Mouse (Mus musculus): Measurements from ENCODE around the gene Fgf23. TPM values are rescaled to one million over a fixed set of nuclear protein-coding genes. Genes with fewer than 3 reads are reported as not detected.

Gene Fgf23
- polyA plus RNA-seq, 1 experiment from 2014 or later = not detected

- DNase-seq (ENCODE audit: low spot score) (no peak), ATAC-seq (ENCODE audit: low FRiP score, low TSS enrichment) (no peak)
- no peaks in the 10 kb centered on the region for H3K9me3 ChIP-seq (ENCODE audit: control insufficient read depth, low read length)
- H3K4me1 ChIP-seq (replicated peaks; ENCODE audit: control insufficient read depth, insufficient read depth) = no peaks in the 10 kb centered on the region
- H3K27ac ChIP-seq (replicated peaks) = no peak overlapping the region
- H3K36me3 ChIP-seq (ENCODE audit: control insufficient read depth, insufficient read depth, low read length) = no peaks in the 10 kb centered on the region
- no peaks in the 10 kb centered on the region for H3K27me3 ChIP-seq (ENCODE audit: control insufficient read depth, insufficient read depth, low read length)
- TF ChIP-seq CTCF (IDR thresholded peaks at IDR 0.05; ENCODE audit: low read depth) (no peak), EP300 (optimal IDR thresholded peaks at IDR 0.05) (no peak)
- H3K4me2 ChIP-seq (replicated peaks; ENCODE audit: low read depth) = no peak overlapping the region
- no peak overlapping the region for H3K4me3 ChIP-seq (ENCODE audit: low read depth, low read length)
- no peak overlapping the region for H3K9ac ChIP-seq (ENCODE audit: low read length)
These were observed 34.7 kb downstream of the Fgf23 start for GRCm38 (mm10) chr6:127107413-127107812.

- DNase-seq (ENCODE audit: low spot score) (peak; percentile 27), ATAC-seq (ENCODE audit: low FRiP score, low TSS enrichment) (no peak)
- H3K4me3 ChIP-seq (ENCODE audit: low read depth, low read length) = peak overlapping the region; percentile 62
- H3K9ac ChIP-seq (ENCODE audit: low read length) = peak overlapping the region; percentile 58; the same call in 1 of the 2 replicates
- no peaks in the 10 kb centered on the region for H3K36me3 ChIP-seq (ENCODE audit: control insufficient read depth, insufficient read depth, low read length)
- no peak for TF ChIP-seq EP300 (optimal IDR thresholded peaks at IDR 0.05)
- no peak for TF ChIP-seq CTCF (IDR thresholded peaks at IDR 0.05; ENCODE audit: low read depth)
- 22% methylated on average over 20 of the region's 20 CpGs for WGBS
- no peaks in the 10 kb centered on the region for H3K9me3 ChIP-seq (ENCODE audit: control insufficient read depth, low read length)
- no peaks in the 10 kb centered on the region for H3K27me3 ChIP-seq (ENCODE audit: control insufficient read depth, insufficient read depth, low read length)
- peak overlapping the region; percentile 94 for H3K4me2 ChIP-seq (replicated peaks; ENCODE audit: low read depth)
- no peak overlapping the region; the same call in 1 of the 2 replicates for H3K27ac ChIP-seq (replicated peaks)
- H3K4me1 ChIP-seq (replicated peaks; ENCODE audit: control insufficient read depth, insufficient read depth) = no peaks in the 10 kb centered on the region
These were observed 35.8 kb downstream of the Fgf23 start for GRCm38 (mm10) chr6:127108368-127109060.

- ATAC-seq (ENCODE audit: low FRiP score, low TSS enrichment) (peak; percentile 99), DNase-seq (ENCODE audit: low spot score) (peak; percentile 99)
- peak within 1 kb of the TSS; percentile 94 for H3K4me2 ChIP-seq (replicated peaks; ENCODE audit: low read depth)
- H3K4me3 ChIP-seq (ENCODE audit: low read depth, low read length) = peak within 1 kb of the TSS; percentile 62
- peak within 1 kb of the TSS; percentile 58 for H3K9ac ChIP-seq (ENCODE audit: low read length)
- peak within 1 kb of the TSS; percentile 71 for H3K27ac ChIP-seq (replicated peaks)
- no peaks in the 10 kb centered on the region for H3K4me1 ChIP-seq (replicated peaks; ENCODE audit: control insufficient read depth, insufficient read depth)
- no peaks in the 10 kb centered on the region for H3K9me3 ChIP-seq (ENCODE audit: control insufficient read depth, low read length)
- TF ChIP-seq CTCF (IDR thresholded peaks at IDR 0.05; ENCODE audit: low read depth) (peak; percentile 16; the same call in 1 of the 2 replicates), EP300 (optimal IDR thresholded peaks at IDR 0.05) (no peak)
- no peaks in the 10 kb centered on the region for H3K36me3 ChIP-seq (ENCODE audit: control insufficient read depth, insufficient read depth, low read length)
- under 1% methylated on average over 37 of the region's 37 CpGs for WGBS
- H3K27me3 ChIP-seq (ENCODE audit: control insufficient read depth, insufficient read depth, low read length) = no peaks in the 10 kb centered on the region
These were observed 36.8 kb downstream of the Fgf23 start, which contains the start of gene Tigar for GRCm38 (mm10) chr6:127109402-127109930. Gene Tigar, minus strand, starts transcription at chr6:127109557.

GRCm38 (mm10) chr6:127114753-127115456 is 42.2 kb downstream of the Fgf23 start:
- no peak overlapping the region for H3K4me3 ChIP-seq (ENCODE audit: low read depth, low read length)
- DNase-seq (ENCODE audit: low spot score) (no peak), ATAC-seq (ENCODE audit: low FRiP score, low TSS enrichment) (no peak)
- H3K4me2 ChIP-seq (replicated peaks; ENCODE audit: low read depth) = no peak overlapping the region
- H3K36me3 ChIP-seq (ENCODE audit: control insufficient read depth, insufficient read depth, low read length) = no peaks in the 10 kb centered on the region
- 72% methylated on average over 23 of the region's 23 CpGs for WGBS
- no peak overlapping the region for H3K27ac ChIP-seq (replicated peaks)
- H3K27me3 ChIP-seq (ENCODE audit: control insufficient read depth, insufficient read depth, low read length) = no peaks in the 10 kb centered on the region
- no peak overlapping the region for H3K9ac ChIP-seq (ENCODE audit: low read length)
- TF ChIP-seq EP300 (optimal IDR thresholded peaks at IDR 0.05) = no peak
- TF ChIP-seq CTCF (IDR thresholded peaks at IDR 0.05; ENCODE audit: low read depth) = no peak
- no peaks in the 10 kb centered on the region for H3K4me1 ChIP-seq (replicated peaks; ENCODE audit: control insufficient read depth, insufficient read depth)
- no peaks in the 10 kb centered on the region for H3K9me3 ChIP-seq (ENCODE audit: control insufficient read depth, low read length)

- WGBS = 64% methylated on average over 4 of the region's 4 CpGs
- H3K4me1 ChIP-seq (replicated peaks; ENCODE audit: control insufficient read depth, insufficient read depth) = no peaks in the 10 kb centered on the region
- no peaks in the 10 kb centered on the region for H3K27me3 ChIP-seq (ENCODE audit: control insufficient read depth, insufficient read depth, low read length)
- H3K36me3 ChIP-seq (ENCODE audit: control insufficient read depth, insufficient read depth, low read length) = no peaks in the 10 kb centered on the region
- H3K9me3 ChIP-seq (ENCODE audit: control insufficient read depth, low read length) = no peaks in the 10 kb centered on the region
- peak; percentile 79 for ATAC-seq (ENCODE audit: low FRiP score, low TSS enrichment)
- H3K27ac ChIP-seq (replicated peaks) = no peak overlapping the region
- peak; percentile 56 for DNase-seq (ENCODE audit: low spot score)
- no peak overlapping the region for H3K4me3 ChIP-seq (ENCODE audit: low read depth, low read length)
- no peak overlapping the region for H3K9ac ChIP-seq (ENCODE audit: low read length)
- H3K4me2 ChIP-seq (replicated peaks; ENCODE audit: low read depth) = no peak overlapping the region
- TF ChIP-seq CTCF (IDR thresholded peaks at IDR 0.05; ENCODE audit: low read depth) (peak; percentile 90), EP300 (optimal IDR thresholded peaks at IDR 0.05) (no peak)
These were observed 49.6 kb downstream of the Fgf23 start for GRCm38 (mm10) chr6:127122221-127122806.

Data from stomach, postnatal 0 days (tissue).